Mouse (Mus musculus) embryonic facial prominence, embryonic 11.5 days (tissue): Measurements from ENCODE around the gene Arhgef15. TPM values are rescaled to one million over a fixed set of nuclear protein-coding genes. Genes with fewer than 3 reads are reported as not detected.

Experiments
- ATAC-seq: fragments of 200-750 bp; cut with Nextera tagmentation; replicated peaks from 2 replicates; pipeline ENCODE4 v1.8.0; 2017; ENCODE audit warnings: low read depth; ENCODE audit not compliant: insufficient number of reproducible peaks, low FRiP score, low TSS enrichment
- DNase-seq: peaks from one replicate; pipeline ENCODE4 v3.0.0-alpha.2; 2015; ENCODE audit warnings: low spot score
- H3K27ac ChIP-seq: fragments of 300-500 bp; sonication (generic); replicated peaks from 2 replicates; pipeline ENCODE4 v1.5.1; 2014; ENCODE audit warnings: mild to moderate bottlenecking, low read depth, low read length, control low read depth
- H3K27me3 ChIP-seq: fragments of 300-500 bp; sonication (generic); 2 replicates; pipeline ENCODE4 v1.6.1; 2014; ENCODE audit warnings: mild to moderate bottlenecking, low read length, moderate library complexity, mixed read lengths; ENCODE audit not compliant: control insufficient read depth, insufficient read depth
- H3K36me3 ChIP-seq: fragments of 300-500 bp; sonication (generic); replicated peaks from 2 replicates; pipeline ENCODE4 v1.6.1; 2014; ENCODE audit warnings: low read depth, mild to moderate bottlenecking, low read length, moderate library complexity, mixed read lengths; ENCODE audit not compliant: control insufficient read depth, insufficient read depth
- H3K4me1 ChIP-seq: fragments of 300-500 bp; sonication (generic); 2 replicates; pipeline ENCODE4 v1.6.1; 2014; ENCODE audit warnings: low read length, mixed read lengths; ENCODE audit not compliant: control insufficient read depth, insufficient read depth
- H3K4me2 ChIP-seq: fragments of 300-500 bp; sonication (generic); 2 replicates; pipeline ENCODE4 v1.6.1; 2014; ENCODE audit warnings: low read depth, mild to moderate bottlenecking, control low read depth, low read length, moderate library complexity
- H3K4me3 ChIP-seq: fragments of 300-500 bp; sonication (generic); 2 replicates; pipeline ENCODE4 v1.5.1; 2014; ENCODE audit warnings: low read depth, low read length, control low read depth
- H3K9ac ChIP-seq: fragments of 300-500 bp; sonication (generic); replicated peaks from 2 replicates; pipeline ENCODE4 v1.6.1; 2014; ENCODE audit warnings: mild to moderate bottlenecking, control low read depth, low read length
- H3K9me3 ChIP-seq: fragments of 300-500 bp; sonication (generic); replicated peaks from 2 replicates; pipeline ENCODE4 v1.6.1; 2016; ENCODE audit warnings: mild to moderate bottlenecking, low read length, inconsistent platforms, mixed read lengths; ENCODE audit not compliant: control insufficient read depth
- WGBS: fragments of 180-500 bp; shearing (Covaris S2); extraction: QIAGEN DNeasy Blood & Tissue Kit; methylation state at CpG from one replicate; pipeline ENCODE4 v1.1.7; 2014; 5-methylcytosine and 5-hydroxymethylcytosine counted together
- polyA plus RNA-seq: library from polyadenylated mRNA; unstranded; fragments of >200 nt; fragmentation: Nextera tagmentation; extraction: Ambion mirVana; gene quantifications from 2 replicates; pipeline ENCODE4 v1.2.1, GENCODE M21; 2014

Gene Arhgef15
- polyA plus RNA-seq, 1 experiment from 2014 or later = 4.5 TPM

DNA sequence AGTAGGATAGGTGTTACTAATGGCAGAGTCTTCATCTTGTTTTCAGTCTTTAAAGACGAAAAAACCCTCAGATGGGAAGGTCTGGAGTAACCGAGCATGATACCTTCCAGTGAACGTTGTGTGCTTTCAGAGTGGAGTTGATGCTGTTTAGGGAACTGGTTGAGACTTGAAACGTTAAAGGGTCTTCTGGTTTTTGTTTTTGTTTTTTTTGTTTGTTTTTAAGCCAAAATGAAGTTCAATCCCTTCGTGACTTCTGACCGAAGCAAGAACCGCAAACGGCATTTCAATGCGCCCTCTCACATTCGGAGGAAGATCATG is 55.3 kb downstream of the Arhgef15 start:
- Histone ChIP-seq H3K27me3 (no peaks in the 10 kb centered on the region), H3K9ac (peak overlapping the region; percentile 97), H3K4me1 (no peaks in the 10 kb centered on the region), H3K9me3 (no peaks in the 10 kb centered on the region), H3K4me2 (peak overlapping the region; percentile 73), H3K36me3 (peaks cover 12% of the 10 kb centered on the region), H3K27ac (peak overlapping the region; percentile 87; the same call in 1 of the 2 replicates), H3K4me3 (peak overlapping the region; percentile 84)
- no peak for ATAC-seq
- WGBS = 3% methylated on average over 10 of the region's 10 CpGs
- DNase-seq = no peak

DNA sequence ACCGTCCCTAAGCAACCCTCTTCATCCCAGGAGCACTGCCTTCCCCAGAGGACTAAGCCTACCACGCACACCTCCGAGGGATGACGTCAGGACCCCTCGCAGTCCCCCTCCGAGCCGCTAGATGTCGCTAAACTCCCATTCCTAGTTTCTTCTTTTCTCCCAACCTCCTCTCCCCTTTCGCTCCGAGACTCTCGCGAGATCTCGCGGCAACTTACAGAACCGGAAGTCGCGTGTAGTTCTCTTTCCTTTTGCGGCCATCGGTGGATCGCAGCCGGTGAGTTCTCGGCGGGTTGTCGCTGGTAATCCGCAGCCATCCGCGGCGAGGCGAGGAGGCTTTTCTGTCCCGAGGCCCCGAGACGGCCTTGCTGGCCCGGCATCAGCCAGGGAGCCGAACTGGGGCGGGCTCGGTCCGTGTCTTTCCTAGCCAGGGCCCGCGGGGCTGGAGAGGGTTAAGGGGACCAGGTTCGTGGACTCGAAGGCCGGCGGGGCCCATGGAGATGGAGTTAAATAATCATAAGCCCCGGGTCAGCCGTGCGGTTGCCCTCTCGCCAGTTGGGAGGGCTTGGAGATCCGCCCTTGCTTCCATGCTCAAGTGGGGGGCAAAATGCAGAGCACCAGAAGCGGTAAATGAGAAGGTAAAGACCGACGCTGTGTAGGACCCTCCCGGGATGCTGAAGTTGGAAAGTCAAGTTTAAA is 55.8 kb downstream of the Arhgef15 start, which contains the start of gene Rpl26:
Gene Rpl26 (plus strand): TSS at position 233 of the 696 bp plus-strand sequence.
- ATAC-seq = peak; percentile 82
- H3K9ac ChIP-seq = peak within 1 kb of the TSS; percentile 97
- peak within 1 kb of the TSS; percentile 87 for H3K27ac ChIP-seq
- no peaks in the 10 kb centered on the region for H3K9me3 ChIP-seq
- under 1% methylated on average over 52 of the region's 52 CpGs for WGBS
- peak within 1 kb of the TSS; percentile 73 for H3K4me2 ChIP-seq
- H3K4me3 ChIP-seq = peak within 1 kb of the TSS; percentile 84
- no peaks in the 10 kb centered on the region for H3K27me3 ChIP-seq
- no peaks in the 10 kb centered on the region for H3K4me1 ChIP-seq
- peaks cover 12% of the 10 kb centered on the region for H3K36me3 ChIP-seq
- peak; percentile 98 for DNase-seq

DNA sequence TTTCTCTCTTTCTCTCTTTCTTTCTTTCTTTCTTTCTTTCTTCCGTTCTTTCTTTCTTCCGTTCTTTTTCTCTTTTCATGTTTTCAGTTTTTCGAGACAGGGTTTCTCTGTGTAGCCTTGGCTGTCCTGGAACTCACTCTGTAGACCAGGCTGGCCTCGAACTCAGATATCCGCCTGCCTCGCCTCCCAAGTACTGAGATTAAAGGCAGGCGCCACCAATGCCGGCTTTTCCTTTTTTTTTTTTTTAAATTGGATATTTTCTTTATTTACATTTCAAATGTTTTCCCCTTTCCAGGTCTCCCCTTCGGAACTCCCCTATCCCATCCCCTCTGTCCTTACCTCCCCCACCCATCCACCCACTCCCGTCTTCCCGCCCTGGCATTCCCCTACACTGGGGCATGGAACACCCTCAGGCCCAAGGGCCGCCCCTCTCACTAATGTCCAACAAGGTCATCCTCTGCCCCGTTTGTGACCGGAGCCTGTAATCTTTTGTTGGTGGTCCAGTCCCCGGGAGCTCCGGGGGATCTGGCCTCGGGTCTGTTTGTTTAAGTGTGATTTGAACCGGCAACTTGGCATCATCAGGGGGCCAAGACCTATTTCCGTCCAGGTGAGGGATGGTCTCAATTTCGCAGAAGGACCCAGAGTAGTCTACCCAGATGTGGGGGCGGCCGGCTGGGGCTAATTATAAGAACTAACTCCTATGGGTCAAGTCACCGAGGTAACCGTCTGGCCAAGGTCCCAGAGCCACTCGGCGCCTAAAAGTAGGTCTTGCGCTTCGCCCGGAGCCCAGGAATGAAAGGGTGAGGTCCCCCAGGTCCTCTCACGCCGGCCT is 56.5 kb downstream of the Arhgef15 start:
- H3K27ac ChIP-seq = no peak overlapping the region
- peak overlapping the region; percentile 84 for H3K4me3 ChIP-seq
- DNase-seq = no peak
- no peaks in the 10 kb centered on the region for H3K4me1 ChIP-seq
- H3K9me3 ChIP-seq = no peaks in the 10 kb centered on the region
- peaks cover 9% of the 10 kb centered on the region for H3K36me3 ChIP-seq
- no peaks in the 10 kb centered on the region for H3K27me3 ChIP-seq
- H3K9ac ChIP-seq = peak overlapping the region; percentile 64
- peak; percentile 63 for ATAC-seq
- WGBS = 22% methylated on average over 31 of the region's 31 CpGs
- peak overlapping the region; percentile 66 for H3K4me2 ChIP-seq

DNA sequence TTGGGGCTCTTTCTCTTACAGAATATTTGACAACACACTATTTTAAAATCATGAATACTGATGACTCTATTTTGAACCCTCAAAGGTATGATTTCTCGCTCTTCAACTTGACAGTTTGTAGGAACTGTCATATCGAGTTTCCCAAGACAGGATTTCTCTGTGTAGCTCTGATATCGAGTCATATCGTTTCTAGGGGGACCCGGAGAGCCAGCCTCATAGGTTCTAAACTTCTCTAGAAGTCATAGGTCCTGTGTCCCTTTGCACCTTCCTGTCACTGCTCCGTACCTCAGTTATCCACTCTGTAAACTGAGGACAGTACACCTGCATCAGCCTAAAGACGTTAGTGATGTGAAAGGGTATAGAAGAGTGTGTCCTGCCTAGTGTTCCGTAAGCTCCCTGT is 57.5 kb downstream of the Arhgef15 start:
- no peaks in the 10 kb centered on the region for H3K27me3 ChIP-seq
- no peak overlapping the region for H3K4me2 ChIP-seq
- H3K27ac ChIP-seq = no peak overlapping the region
- H3K4me1 ChIP-seq = no peaks in the 10 kb centered on the region
- ATAC-seq (no peak), DNase-seq (no peak)
- H3K9me3 ChIP-seq = no peaks in the 10 kb centered on the region
- WGBS = 90% methylated on average over 8 of the region's 8 CpGs
- no peak overlapping the region for H3K4me3 ChIP-seq
- H3K36me3 ChIP-seq = peaks cover 4% of the 10 kb centered on the region
- H3K9ac ChIP-seq = no peak overlapping the region

DNA sequence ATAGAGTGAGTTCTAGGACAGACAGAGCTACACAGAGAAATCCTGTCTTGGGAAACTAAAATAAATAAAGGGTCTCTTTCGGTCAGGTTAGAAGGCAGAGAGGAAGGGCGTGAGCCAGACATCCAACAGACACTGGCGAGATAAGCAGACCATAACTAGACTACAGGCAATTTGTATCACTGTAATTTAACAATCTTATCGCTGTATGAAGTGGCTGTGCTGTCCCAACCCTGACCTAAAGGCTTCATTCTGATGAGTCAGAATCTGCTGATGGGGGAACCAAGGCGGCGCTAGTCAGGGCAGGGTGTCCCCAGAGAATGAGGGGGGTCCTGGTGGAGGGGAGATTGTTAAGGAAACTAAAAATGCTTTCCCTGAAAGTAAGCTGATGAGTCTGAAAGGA is 58.5 kb downstream of the Arhgef15 start:
- Histone ChIP-seq H3K4me2 (no peak overlapping the region), H3K36me3 (peaks cover 4% of the 10 kb centered on the region), H3K27ac (no peak overlapping the region), H3K4me3 (no peak overlapping the region), H3K4me1 (no peaks in the 10 kb centered on the region), H3K9me3 (no peaks in the 10 kb centered on the region), H3K27me3 (no peaks in the 10 kb centered on the region), H3K9ac (no peak overlapping the region)
- DNase-seq (no peak), ATAC-seq (no peak)
- 88% methylated on average over 6 of the region's 6 CpGs for WGBS

DNA sequence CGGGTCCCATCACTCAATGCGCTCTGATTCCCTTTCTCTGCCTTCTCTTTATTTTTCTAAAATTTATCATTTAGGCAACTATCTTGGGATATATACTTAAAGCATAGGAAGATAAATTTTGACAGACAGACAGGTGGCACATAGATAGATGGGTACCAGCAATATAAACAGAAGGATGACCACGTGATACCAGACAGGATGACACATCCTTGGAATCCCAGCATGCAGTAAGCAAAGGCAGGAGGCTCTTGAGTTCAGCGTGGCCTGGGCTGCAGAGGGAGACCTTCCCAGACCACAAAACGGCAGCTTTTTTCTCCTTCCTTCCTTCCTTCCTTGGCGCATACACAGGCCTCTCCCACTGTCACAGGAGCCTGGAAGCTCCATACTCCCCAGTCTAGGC is 59.4 kb downstream of the Arhgef15 start:
- H3K4me2 ChIP-seq = no peak overlapping the region
- H3K36me3 ChIP-seq = no peaks in the 10 kb centered on the region
- no peaks in the 10 kb centered on the region for H3K4me1 ChIP-seq
- H3K9me3 ChIP-seq = no peaks in the 10 kb centered on the region
- no peak overlapping the region for H3K9ac ChIP-seq
- DNase-seq (no peak), ATAC-seq (no peak)
- no peaks in the 10 kb centered on the region for H3K27me3 ChIP-seq
- no peak overlapping the region for H3K27ac ChIP-seq
- H3K4me3 ChIP-seq = no peak overlapping the region
- WGBS = 77% methylated on average over 6 of the region's 6 CpGs

DNA sequence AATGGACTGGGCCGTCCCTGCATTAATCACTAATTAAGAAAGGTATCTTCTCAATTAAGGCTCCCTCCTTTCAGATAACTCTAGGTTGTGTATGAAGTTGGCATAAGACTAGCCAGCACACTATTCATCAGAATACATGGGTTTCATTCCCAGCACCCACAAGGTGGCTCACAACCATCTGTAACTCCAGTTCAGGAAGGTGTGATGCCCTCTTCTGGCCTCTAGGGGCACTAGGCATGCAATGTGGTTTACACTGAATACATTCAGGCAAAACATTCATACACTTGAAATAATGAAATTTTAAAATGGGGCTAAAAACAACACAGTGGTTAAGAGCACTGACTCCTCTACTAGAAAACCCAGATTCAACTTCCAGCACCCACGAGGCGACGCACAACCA is 60.2 kb downstream of the Arhgef15 start:
- no peaks in the 10 kb centered on the region for H3K9me3 ChIP-seq
- H3K4me2 ChIP-seq = no peak overlapping the region
- 45% methylated on average over 4 of the region's 4 CpGs for WGBS
- H3K36me3 ChIP-seq = no peaks in the 10 kb centered on the region
- H3K9ac ChIP-seq = no peak overlapping the region
- H3K27me3 ChIP-seq = no peaks in the 10 kb centered on the region
- H3K4me3 ChIP-seq = no peak overlapping the region
- ATAC-seq (no peak), DNase-seq (peak; percentile 51)
- H3K4me1 ChIP-seq = no peaks in the 10 kb centered on the region
- no peak overlapping the region for H3K27ac ChIP-seq

DNA sequence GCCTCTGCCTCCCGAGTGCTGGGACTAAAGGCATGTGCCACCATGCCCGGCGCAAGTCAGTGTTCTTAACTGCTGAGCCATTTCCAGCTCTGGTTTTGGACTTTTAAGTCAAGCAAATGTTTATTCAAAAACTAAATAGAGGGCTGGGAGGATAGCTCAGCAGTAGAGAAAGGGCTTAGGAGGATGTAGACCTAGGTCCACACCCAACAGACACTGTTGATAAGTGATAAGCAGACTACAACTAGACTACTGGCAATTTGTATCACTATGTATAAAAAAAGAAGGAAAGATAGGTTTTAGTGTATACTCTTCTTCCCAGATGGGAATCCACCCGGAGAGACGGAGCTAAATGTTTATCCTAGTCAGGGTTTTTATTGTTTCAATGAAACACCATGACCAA is 61.0 kb downstream of the Arhgef15 start:
- 89% methylated on average over 5 of the region's 5 CpGs for WGBS
- H3K36me3 ChIP-seq = no peaks in the 10 kb centered on the region
- H3K27me3 ChIP-seq = no peaks in the 10 kb centered on the region
- no peaks in the 10 kb centered on the region for H3K9me3 ChIP-seq
- no peaks in the 10 kb centered on the region for H3K4me1 ChIP-seq
- ATAC-seq = no peak
- H3K4me3 ChIP-seq = no peak overlapping the region
- no peak for DNase-seq
- H3K9ac ChIP-seq = no peak overlapping the region
- H3K4me2 ChIP-seq = no peak overlapping the region
- no peak overlapping the region for H3K27ac ChIP-seq
